Mouse (Mus musculus): ENCODE measurements at regions not wholly inside any gene's neighbourhood (a gene's known extent, or its start where the extent isn't known, plus 50 kb on each side); places are given as distances from the start of the nearest gene placed in this dataset.

DNA sequence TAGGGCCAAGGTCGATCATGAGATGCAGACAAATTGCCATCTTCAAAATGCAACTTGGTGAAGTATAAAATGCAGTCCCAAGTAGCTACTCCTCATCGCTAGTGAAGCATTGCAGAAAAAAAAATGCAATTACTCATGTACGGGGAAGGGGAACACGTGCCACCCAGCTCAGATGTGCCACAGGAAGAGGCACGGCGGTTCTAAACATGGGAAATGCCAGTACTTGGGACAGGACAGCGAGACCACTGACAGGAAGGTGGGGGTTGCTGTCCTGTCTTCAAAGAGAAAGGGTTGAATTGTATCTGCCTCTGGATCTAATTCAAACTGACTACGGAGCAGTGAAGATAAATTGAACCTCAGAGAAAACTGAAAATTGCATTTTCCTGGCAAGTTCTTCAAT lies 104.6 kb upstream of the Ankrd1 start:
- ATAC-seq (replicated peaks in 1 of 2; ENCODE audit: insufficient read depth in 1 of 2, low FRiP score in 2 of 2, low TSS enrichment in 1 of 2, low read depth in 1 of 2, poor library complexity in 2 of 2, severe bottlenecking in 2 of 2): peak; percentile 46 to 58; a peak in 3 of 4 replicates

DNA sequence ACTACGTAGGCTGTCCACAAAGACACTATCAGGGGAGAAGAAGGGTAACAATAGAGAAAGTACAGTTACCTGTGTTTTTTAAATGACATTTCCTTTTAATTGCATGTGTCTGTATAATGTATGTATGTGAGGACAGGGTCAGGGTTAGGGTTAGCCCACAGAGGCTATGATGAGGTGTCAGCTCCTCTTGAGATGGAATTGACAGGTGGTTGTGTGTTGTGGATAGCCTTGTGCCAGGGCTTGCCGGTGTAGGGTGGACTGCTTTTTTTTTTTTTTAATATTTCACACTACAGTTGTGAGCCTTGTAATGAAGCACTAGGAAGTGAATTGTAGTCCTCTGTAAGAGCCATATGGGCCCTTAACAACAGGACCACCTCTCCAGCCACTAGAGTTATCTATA lies 105.7 kb upstream of the Ankrd1 start:
- no peak for ATAC-seq (replicated peaks in 1 of 2; ENCODE audit: insufficient read depth in 1 of 2, low FRiP score in 2 of 2, low TSS enrichment in 1 of 2, low read depth in 1 of 2, poor library complexity in 2 of 2, severe bottlenecking in 2 of 2)

DNA sequence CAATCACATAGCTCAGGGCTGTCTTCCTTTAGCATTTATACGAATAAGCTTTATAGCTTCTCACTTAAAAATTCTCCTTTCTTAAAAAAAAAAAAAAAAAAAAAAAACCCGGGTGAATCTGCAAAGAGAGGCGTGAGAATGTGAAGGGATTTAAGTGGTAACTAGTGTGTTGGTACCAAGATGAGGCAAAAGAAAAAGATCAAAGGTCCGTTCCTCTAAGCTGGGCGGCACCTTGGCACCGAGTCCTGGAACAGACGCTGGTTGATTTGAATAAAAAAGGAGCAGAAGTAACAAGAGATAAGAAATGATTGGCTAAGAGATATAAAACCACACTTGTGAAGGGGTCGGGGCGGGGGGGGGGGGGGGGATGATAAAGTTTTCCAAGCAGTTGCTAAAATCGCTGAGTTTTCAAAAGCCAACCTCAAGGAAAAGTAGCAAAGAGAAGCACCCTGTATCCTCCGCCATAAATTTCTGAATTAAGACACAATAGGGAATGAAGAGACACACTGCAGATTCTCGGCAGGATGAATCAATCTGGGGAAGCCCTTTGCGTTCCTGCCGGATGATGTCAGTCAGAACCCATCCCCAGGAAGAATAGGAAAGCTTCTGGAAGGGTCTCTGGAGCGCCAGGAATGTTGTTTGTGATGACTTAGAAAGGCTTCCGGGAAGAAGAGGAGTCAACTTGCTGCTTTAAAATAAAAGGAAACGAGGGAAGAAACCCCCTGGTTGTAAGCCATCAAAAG lies 107.7 kb upstream of the Ankrd1 start:
- ATAC-seq (replicated peaks in 1 of 2; ENCODE audit: insufficient read depth in 1 of 2, low FRiP score in 2 of 2, low TSS enrichment in 1 of 2, low read depth in 1 of 2, poor library complexity in 2 of 2, severe bottlenecking in 2 of 2): peak; percentile 47 to 56; a peak in 3 of 4 replicates

GRCm38 (mm10) chr19:36229315-36229714 lies 109.4 kb upstream of the Ankrd1 start:
- ATAC-seq (replicated peaks in 1 of 2; ENCODE audit: insufficient read depth in 1 of 2, low FRiP score in 2 of 2, low TSS enrichment in 1 of 2, low read depth in 1 of 2, poor library complexity in 2 of 2, severe bottlenecking in 2 of 2): no peak

DNA sequence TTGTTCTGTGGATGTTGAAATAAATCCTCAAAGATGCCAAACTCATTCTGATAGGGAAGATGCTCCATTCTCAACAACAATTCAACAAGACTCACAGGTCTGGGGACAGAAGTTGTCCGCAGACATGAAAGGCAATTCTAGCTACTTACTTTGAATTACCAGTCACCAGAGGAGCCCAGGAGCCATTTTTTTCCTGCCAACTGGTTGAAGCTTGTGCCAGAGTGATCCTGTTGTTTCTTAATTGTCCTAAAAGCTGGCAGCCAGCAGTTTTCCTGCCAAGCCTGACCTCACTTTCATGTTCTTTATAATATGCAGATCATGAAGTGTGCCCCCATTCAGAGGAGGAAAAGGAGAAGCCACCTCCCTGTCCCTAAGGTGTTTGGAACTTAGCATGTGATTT lies 110.0 kb upstream of the Ankrd1 start:
- no peak for ATAC-seq (replicated peaks in 1 of 2; ENCODE audit: insufficient read depth in 1 of 2, low FRiP score in 2 of 2, low TSS enrichment in 1 of 2, low read depth in 1 of 2, poor library complexity in 2 of 2, severe bottlenecking in 2 of 2)

GRCm38 (mm10) chr19:36235131-36235530 lies 113.0 kb upstream of the Pcgf5 start:
- no peak for ATAC-seq (replicated peaks in 1 of 2; ENCODE audit: insufficient read depth in 1 of 2, low FRiP score in 2 of 2, low TSS enrichment in 1 of 2, low read depth in 1 of 2, poor library complexity in 2 of 2, severe bottlenecking in 2 of 2)

- no peak for ATAC-seq (replicated peaks in 1 of 2; ENCODE audit: insufficient read depth in 1 of 2, low FRiP score in 2 of 2, low TSS enrichment in 1 of 2, low read depth in 1 of 2, poor library complexity in 2 of 2, severe bottlenecking in 2 of 2)
Measured at GRCm38 (mm10) chr19:36236576-36237345, 111.3 kb upstream of the Pcgf5 start.

DNA sequence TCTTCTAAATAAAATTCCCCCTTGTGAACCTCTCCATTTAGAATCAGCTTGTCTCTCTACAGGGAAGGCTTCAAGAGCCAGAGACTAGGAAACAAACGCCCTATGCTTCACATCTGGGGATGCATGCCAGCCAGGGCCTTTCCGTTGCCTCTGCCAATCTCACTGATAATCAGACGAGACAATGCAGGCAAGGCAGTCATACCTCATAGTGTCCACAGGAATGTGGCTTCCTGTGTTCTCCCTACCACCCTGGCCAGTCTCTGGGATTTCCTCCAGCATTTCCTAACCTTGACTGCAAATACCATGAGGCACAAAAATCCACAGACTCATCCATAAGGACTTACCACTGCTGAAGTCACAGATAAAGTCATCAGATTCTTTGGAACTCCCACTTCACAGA lies 110.4 kb upstream of the Pcgf5 start:
- ATAC-seq (replicated peaks in 1 of 2; ENCODE audit: insufficient read depth in 1 of 2, low FRiP score in 2 of 2, low TSS enrichment in 1 of 2, low read depth in 1 of 2, poor library complexity in 2 of 2, severe bottlenecking in 2 of 2): no peak

DNA sequence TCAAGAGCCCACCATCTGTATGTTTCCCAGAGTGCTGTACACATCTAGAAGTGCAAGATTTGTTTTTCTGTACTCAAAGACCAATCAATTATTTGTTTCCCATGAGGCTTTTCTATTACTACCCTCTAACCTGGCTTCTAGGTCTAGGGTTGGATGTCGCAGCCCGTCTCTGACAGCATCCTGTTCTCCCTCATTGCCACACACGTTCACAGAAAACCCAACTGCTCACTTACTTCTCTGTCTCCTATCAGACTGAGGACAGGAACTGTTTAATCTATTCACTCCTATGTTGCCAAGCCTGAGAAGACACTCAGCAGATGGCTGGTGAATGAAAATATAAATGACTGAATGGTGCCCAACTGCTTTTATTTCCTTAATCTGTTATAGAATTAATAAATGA lies 109.6 kb upstream of the Pcgf5 start:
- no peak; a peak in 1 of 4 replicates for ATAC-seq (replicated peaks in 1 of 2; ENCODE audit: insufficient read depth in 1 of 2, low FRiP score in 2 of 2, low TSS enrichment in 1 of 2, low read depth in 1 of 2, poor library complexity in 2 of 2, severe bottlenecking in 2 of 2)

GRCm38 (mm10) chr19:36242396-36242795 lies 105.7 kb upstream of the Pcgf5 start:
- no peak for ATAC-seq (replicated peaks in 1 of 2; ENCODE audit: insufficient read depth in 1 of 2, low FRiP score in 2 of 2, low TSS enrichment in 1 of 2, low read depth in 1 of 2, poor library complexity in 2 of 2, severe bottlenecking in 2 of 2)

GRCm38 (mm10) chr19:36242946-36243345 lies 105.2 kb upstream of the Pcgf5 start:
- ATAC-seq (replicated peaks in 1 of 2; ENCODE audit: insufficient read depth in 1 of 2, low FRiP score in 2 of 2, low TSS enrichment in 1 of 2, low read depth in 1 of 2, poor library complexity in 2 of 2, severe bottlenecking in 2 of 2): no peak

DNA sequence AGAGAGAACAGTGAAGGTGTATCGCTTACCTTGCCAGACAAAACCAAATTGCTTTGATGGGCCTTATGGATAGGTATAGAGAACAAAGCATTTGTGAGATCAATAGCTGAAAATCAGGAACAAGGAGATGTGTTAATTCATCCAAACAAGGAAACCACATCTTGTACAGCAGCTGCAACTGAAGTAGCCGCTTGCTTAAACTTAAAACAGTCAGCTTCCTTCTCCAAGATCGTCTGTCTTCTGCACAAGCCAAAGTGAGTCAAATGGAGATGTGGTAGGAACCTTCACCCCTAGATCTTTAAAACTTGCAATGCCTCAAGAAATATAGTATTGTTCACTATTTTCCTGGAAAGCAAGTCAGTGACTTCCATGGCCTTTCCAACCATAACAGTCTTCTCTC lies 95.6 kb upstream of the Pcgf5 start:
- ATAC-seq (replicated peaks in 1 of 2; ENCODE audit: insufficient read depth in 1 of 2, low FRiP score in 2 of 2, low TSS enrichment in 1 of 2, low read depth in 1 of 2, poor library complexity in 2 of 2, severe bottlenecking in 2 of 2): peak; percentile 22 to 68; a peak in 1 of 4 replicates

- ATAC-seq (replicated peaks in 1 of 2; ENCODE audit: insufficient read depth in 1 of 2, low FRiP score in 2 of 2, low TSS enrichment in 1 of 2, low read depth in 1 of 2, poor library complexity in 2 of 2, severe bottlenecking in 2 of 2): peak in 1 of 2 experiments; percentile 48; a peak in 1 of 4 replicates
Measured at GRCm38 (mm10) chr19:36257748-36258538, 90.2 kb upstream of the Pcgf5 start.

DNA sequence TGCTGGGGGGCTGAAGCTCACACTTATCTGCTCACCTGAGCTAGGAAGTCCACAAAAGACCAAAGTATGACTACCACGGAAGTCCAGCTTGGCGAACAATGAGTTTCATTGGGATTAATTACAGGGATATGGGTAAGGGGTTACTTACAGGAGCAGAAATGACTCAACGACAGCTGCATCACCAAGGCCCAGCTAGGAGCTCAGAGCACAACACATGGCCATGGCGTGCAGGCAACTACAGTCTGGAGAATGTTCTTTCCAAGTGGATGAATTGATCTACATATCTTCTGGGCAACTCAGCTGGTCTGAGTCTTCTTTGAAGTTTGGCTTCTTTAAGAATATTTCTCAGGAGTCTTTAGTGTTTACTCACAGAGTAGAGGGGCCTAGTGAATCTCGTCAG lies 86.3 kb upstream of the Pcgf5 start:
- no peak for ATAC-seq (replicated peaks in 1 of 2; ENCODE audit: insufficient read depth in 1 of 2, low FRiP score in 2 of 2, low TSS enrichment in 1 of 2, low read depth in 1 of 2, poor library complexity in 2 of 2, severe bottlenecking in 2 of 2)

GRCm38 (mm10) chr19:36263923-36264322 lies 84.2 kb upstream of the Pcgf5 start:
- no peak for ATAC-seq (replicated peaks in 1 of 2; ENCODE audit: insufficient read depth in 1 of 2, low FRiP score in 2 of 2, low TSS enrichment in 1 of 2, low read depth in 1 of 2, poor library complexity in 2 of 2, severe bottlenecking in 2 of 2)

GRCm38 (mm10) chr19:36264397-36264796 lies 83.7 kb upstream of the Pcgf5 start:
- ATAC-seq (replicated peaks in 1 of 2; ENCODE audit: insufficient read depth in 1 of 2, low FRiP score in 2 of 2, low TSS enrichment in 1 of 2, low read depth in 1 of 2, poor library complexity in 2 of 2, severe bottlenecking in 2 of 2): no peak

- ATAC-seq (replicated peaks in 1 of 2; ENCODE audit: insufficient read depth in 1 of 2, low FRiP score in 2 of 2, low TSS enrichment in 1 of 2, low read depth in 1 of 2, poor library complexity in 2 of 2, severe bottlenecking in 2 of 2): peak; percentile 28 to 62; a peak in 3 of 4 replicates
Measured at GRCm38 (mm10) chr19:36265276-36265675, 82.8 kb upstream of the Pcgf5 start.

DNA sequence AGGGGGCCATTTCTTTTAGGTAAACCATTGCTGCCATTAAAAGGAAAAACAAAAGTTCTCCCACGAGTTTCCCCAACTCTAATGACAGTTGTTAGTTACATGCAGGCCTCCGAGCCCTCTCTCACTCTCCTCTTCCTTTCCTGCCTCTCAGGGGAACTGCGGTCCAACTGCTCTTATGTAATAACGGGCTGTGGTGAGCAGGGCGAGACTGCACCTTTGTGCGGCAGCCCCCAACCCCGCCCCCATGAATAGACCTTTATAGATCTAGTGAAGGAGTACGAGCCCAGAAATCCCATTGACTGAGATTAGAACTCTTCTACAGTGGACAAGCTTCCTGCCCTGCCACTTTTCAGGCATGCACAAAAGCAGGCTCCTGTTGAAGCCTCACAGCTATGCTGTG lies 81.8 kb upstream of the Pcgf5 start:
- peak; percentile 95 to 96 for ATAC-seq (replicated peaks in 1 of 2; ENCODE audit: insufficient read depth in 1 of 2, low FRiP score in 2 of 2, low TSS enrichment in 1 of 2, low read depth in 1 of 2, poor library complexity in 2 of 2, severe bottlenecking in 2 of 2)
